Mouse (Mus musculus) hindbrain, embryonic 12.5 days (tissue): Measurements from ENCODE around the gene Cul5. TPM values are rescaled to one million over a fixed set of nuclear protein-coding genes. Genes with fewer than 3 reads are reported as not detected.
A peak's percentile ranks its signal among the peaks of the same experiment; 100 is the strongest.

Experiments used
- ATAC-seq: fragments of 200-750 bp; cut with Nextera tagmentation; 2 replicates; pipeline ENCODE4 v1.8.0; 2017; ENCODE audit warnings: moderate TSS enrichment; ENCODE audit not compliant: low FRiP score
- H3K27ac ChIP-seq: fragments of 300-500 bp; sonication (generic); 2 replicates; pipeline ENCODE4 v1.5.1; 2016; ENCODE audit warnings: mild to moderate bottlenecking
- H3K27me3 ChIP-seq: fragments of 300-500 bp; sonication (generic); 2 replicates; pipeline ENCODE4 v1.6.1; 2016; ENCODE audit warnings: mild to moderate bottlenecking
- H3K36me3 ChIP-seq: fragments of 300-500 bp; sonication (generic); 2 replicates; pipeline ENCODE4 v1.6.1; 2016; ENCODE audit warnings: mild to moderate bottlenecking
- H3K4me1 ChIP-seq: fragments of 300-500 bp; sonication (generic); 2 replicates; pipeline ENCODE4 v1.6.1; 2016
- H3K4me2 ChIP-seq: fragments of 300-500 bp; sonication (generic); replicated peaks from 2 replicates; pipeline ENCODE4 v1.6.1; 2016; ENCODE audit warnings: mild to moderate bottlenecking
- H3K4me3 ChIP-seq: fragments of 300-500 bp; sonication (generic); 2 replicates; pipeline ENCODE4 v1.5.1; 2016; ENCODE audit warnings: mild to moderate bottlenecking
- H3K9ac ChIP-seq: fragments of 300-500 bp; sonication (generic); 2 replicates; pipeline ENCODE4 v1.6.1; 2016; ENCODE audit warnings: mild to moderate bottlenecking, moderate library complexity
- H3K9me3 ChIP-seq: fragments of 300-500 bp; sonication (generic); replicated peaks from 2 replicates; pipeline ENCODE4 v1.6.1; 2016; ENCODE audit warnings: mild to moderate bottlenecking
- WGBS: fragments of 180-500 bp; shearing (Covaris S2); methylation state at CpG from one replicate; pipeline ENCODE4 v1.1.7; 2016; 5-methylcytosine and 5-hydroxymethylcytosine counted together
- polyA plus RNA-seq: library from polyadenylated mRNA; unstranded; fragments of >200 nt; fragmentation: Nextera tagmentation; extraction: Ambion mirVana; gene quantifications from 2 replicates; pipeline ENCODE4 v1.2.1, GENCODE M21; 2016

Cul5 gene
- polyA plus RNA-seq, 1 experiment from 2014 or later: 49.1 TPM

DNA sequence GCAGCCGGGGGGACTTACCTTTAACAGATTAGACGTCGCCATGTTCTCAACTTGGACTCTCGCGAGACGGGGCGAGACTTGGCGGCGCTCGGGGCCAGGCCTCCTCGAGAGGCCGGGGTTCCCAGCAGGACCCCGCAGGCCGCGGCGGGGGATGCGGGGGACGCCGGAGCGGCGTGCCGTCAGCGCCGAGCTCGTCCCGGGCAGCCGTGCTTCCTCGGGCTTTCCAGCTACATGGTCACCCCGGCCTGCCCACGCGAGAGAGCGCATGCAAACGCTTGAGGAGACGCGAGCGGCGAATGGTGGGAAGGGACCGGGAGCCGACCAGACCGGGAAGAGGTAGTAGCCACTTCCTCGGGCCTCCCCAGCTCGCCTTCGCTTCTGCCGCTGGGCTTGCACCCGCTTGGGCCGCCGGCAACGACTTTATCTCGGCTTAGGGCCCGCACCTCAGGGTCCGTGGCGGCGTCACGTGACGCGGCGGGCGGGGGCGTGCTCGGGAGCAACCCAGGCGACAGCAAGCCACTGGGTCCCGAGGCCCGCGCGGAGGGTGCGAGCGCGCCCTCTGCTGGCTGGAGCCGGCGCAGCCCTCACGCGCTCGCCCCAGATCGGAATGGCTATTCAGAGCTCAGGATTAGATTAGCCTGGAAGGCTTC lies 2.7 kb downstream of the Cul5 start:
- H3K4me3 ChIP-seq: peak overlapping the region; percentile 92

GRCm38 (mm10) chr9:53666665-53667019 lies 3.2 kb downstream of the Cul5 start:
- peak overlapping the region; percentile 96 for H3K9ac ChIP-seq
- peak overlapping the region; percentile 98 for H3K27ac ChIP-seq
- peak overlapping the region; percentile 67 for H3K4me2 ChIP-seq
- under 1% methylated on average over 28 of the region's 28 CpGs for WGBS
- peak; percentile 54; the same call in 1 of the 2 replicates for ATAC-seq
- H3K9me3 ChIP-seq: no peaks in the 10 kb centered on the region
- H3K27me3 ChIP-seq: no peaks in the 10 kb centered on the region
- H3K4me3 ChIP-seq: peak overlapping the region; percentile 92
- peaks cover 20% of the 10 kb centered on the region for H3K4me1 ChIP-seq
- peaks cover 3% of the 10 kb centered on the region; the same call in 1 of the 2 replicates for H3K36me3 ChIP-seq

More for the DNA sequence above, 2.7 kb downstream of the Cul5 start:
- Histone ChIP-seq H3K36me3 (peaks cover 3% of the 10 kb centered on the region; the same call in 1 of the 2 replicates), H3K9ac (peak overlapping the region; percentile 96), H3K4me2 (peak overlapping the region; percentile 67), H3K27me3 (no peaks in the 10 kb centered on the region), H3K9me3 (no peaks in the 10 kb centered on the region), H3K4me1 (peaks cover 20% of the 10 kb centered on the region), H3K27ac (peak overlapping the region; percentile 98)
- peak; percentile 97 for ATAC-seq
- under 1% methylated on average over 73 of the region's 74 CpGs for WGBS

- no peak overlapping the region for H3K27ac ChIP-seq
- peaks cover 3% of the 10 kb centered on the region; the same call in 1 of the 2 replicates for H3K36me3 ChIP-seq
- peaks cover 20% of the 10 kb centered on the region for H3K4me1 ChIP-seq
- no peaks in the 10 kb centered on the region for H3K9me3 ChIP-seq
- H3K4me3 ChIP-seq: peak overlapping the region; percentile 8; the same call in 1 of the 2 replicates
- no peak overlapping the region for H3K9ac ChIP-seq
- H3K27me3 ChIP-seq: no peaks in the 10 kb centered on the region
- no peak for ATAC-seq
- peak overlapping the region; percentile 67 for H3K4me2 ChIP-seq
These were observed 4.4 kb downstream of the Cul5 start for GRCm38 (mm10) chr9:53665428-53665827.

DNA sequence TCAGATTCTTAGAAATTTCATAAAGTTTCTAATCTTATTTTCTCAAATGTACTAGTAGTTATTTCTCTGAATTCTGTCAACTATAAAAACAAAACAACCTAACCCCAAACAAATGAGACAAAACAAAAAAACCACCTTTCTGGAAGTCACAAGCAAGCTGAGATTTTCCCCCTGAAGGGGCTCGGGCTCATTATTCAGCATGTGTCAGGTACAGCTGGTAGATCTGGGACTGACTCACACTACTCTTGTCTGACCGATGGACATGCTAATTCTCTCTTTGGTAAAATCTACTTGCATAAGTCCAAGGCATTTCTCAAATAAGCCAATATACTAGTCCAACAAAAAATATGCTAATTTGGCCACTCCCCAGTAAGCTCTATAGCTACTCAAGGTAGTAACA lies 5.0 kb downstream of the Cul5 start:
- no peaks in the 10 kb centered on the region for H3K9me3 ChIP-seq
- H3K4me1 ChIP-seq: peaks cover 20% of the 10 kb centered on the region
- H3K4me3 ChIP-seq: no peak overlapping the region
- H3K36me3 ChIP-seq: peaks cover 3% of the 10 kb centered on the region; the same call in 1 of the 2 replicates
- no peak overlapping the region for H3K27ac ChIP-seq
- no peak overlapping the region for H3K9ac ChIP-seq
- no peak for ATAC-seq
- H3K27me3 ChIP-seq: no peaks in the 10 kb centered on the region
- H3K4me2 ChIP-seq: peak overlapping the region; percentile 67; the same call in 1 of the 2 replicates
- 74% methylated on average over 2 of the region's 2 CpGs for WGBS

DNA sequence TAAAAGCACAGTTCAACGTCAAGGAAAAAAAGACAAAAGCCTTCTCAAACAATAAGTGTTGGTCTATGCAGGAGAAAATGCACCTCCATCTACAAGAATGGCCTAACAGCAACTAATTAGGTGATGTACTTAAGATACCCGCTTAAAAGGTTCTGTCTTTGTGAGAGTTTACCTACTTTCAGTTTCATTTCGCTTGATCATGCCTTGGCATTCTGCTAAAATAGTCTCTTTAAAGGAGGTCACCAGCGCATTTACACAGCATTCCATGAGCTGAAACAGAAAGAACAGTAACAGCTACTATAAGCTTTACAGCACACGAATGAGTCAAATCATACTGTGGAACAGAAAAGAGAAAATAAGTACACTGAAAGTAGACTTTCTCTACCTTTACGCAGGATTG lies 35.0 kb downstream of the Cul5 start:
- Histone ChIP-seq H3K9me3 (no peaks in the 10 kb centered on the region), H3K4me1 (no peaks in the 10 kb centered on the region), H3K4me3 (no peak overlapping the region), H3K4me2 (no peak overlapping the region), H3K27me3 (no peaks in the 10 kb centered on the region), H3K36me3 (peaks cover 72% of the 10 kb centered on the region), H3K27ac (no peak overlapping the region), H3K9ac (no peak overlapping the region)
- ATAC-seq: no peak
- WGBS: 96% methylated on average over 6 of the region's 6 CpGs

- no peaks in the 10 kb centered on the region for H3K9me3 ChIP-seq
- no peak overlapping the region for H3K4me3 ChIP-seq
- no peak overlapping the region for H3K4me2 ChIP-seq
- no peaks in the 10 kb centered on the region for H3K4me1 ChIP-seq
- H3K36me3 ChIP-seq: peaks cover 31% of the 10 kb centered on the region
- ATAC-seq: no peak
- no peaks in the 10 kb centered on the region for H3K27me3 ChIP-seq
- WGBS: 89% methylated on average over 8 of the region's 8 CpGs
- H3K9ac ChIP-seq: no peak overlapping the region
- no peak overlapping the region for H3K27ac ChIP-seq
These were observed 54.6 kb downstream of the Cul5 start for GRCm38 (mm10) chr9:53615246-53615645.

- 81% methylated on average over 4 of the region's 4 CpGs for WGBS
- ATAC-seq: no peak
- no peaks in the 10 kb centered on the region for H3K9me3 ChIP-seq
- H3K4me2 ChIP-seq: no peak overlapping the region
- H3K9ac ChIP-seq: no peak overlapping the region
- no peaks in the 10 kb centered on the region for H3K27me3 ChIP-seq
- H3K4me3 ChIP-seq: no peak overlapping the region
- peaks cover 23% of the 10 kb centered on the region for H3K36me3 ChIP-seq
- H3K4me1 ChIP-seq: 0 out of 2 replicates have a peak, but pooled peaks cover 3% of the 10 kb centered on the region
- H3K27ac ChIP-seq: no peak overlapping the region
These were observed 55.5 kb downstream of the Cul5 start for GRCm38 (mm10) chr9:53614286-53614685.

DNA sequence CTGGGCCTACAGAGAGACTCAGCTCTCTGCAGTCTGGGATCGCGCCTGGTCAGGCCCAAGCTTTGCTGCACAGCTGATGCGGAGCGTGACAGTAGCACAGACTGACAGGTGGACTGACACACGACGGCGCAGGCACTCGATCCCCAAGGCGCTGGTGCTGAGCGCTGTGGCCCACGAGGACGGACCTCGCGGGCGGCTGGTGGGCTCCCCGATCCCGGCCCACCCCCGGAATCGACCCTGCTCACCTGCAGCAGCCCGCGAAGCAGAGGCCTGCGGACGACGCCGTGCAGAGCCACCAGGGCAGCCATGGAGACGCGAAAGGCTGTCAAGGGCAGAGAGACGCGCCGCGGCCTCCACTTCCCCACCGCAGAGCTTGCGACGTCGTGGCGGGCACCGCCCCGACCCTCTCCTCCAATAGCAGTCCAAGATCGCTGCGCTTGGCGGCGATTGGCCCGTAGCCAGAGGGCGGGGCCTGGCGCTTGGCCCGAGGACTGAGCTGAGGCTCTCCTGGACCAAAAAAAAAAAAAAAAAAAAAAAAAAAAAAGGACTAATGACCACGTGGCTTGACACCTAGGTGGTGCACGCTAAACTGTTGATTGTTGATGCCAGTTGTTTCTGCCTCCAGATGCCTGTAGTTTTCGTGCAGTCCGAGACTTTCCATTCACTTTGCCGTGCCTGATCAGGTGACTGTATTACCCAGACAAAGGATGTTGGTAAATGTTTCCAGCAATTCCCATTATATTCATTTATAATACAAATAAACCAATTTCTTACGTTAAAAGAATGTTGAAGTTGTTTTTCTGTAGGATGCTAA lies 59.6 kb downstream of the Cul5 start, which contains the start of gene Acat1:
TSS of gene Acat1 (minus strand) at position 415 of the 814 bp plus-strand sequence.
- peak; percentile 98 for ATAC-seq
- Histone ChIP-seq H3K9me3 (no peaks in the 10 kb centered on the region), H3K4me1 (0 out of 2 replicates have a peak, but pooled peaks cover 6% of the 10 kb centered on the region), H3K9ac (peak within 1 kb of the TSS; percentile 80), H3K27me3 (no peaks in the 10 kb centered on the region), H3K4me2 (peak within 1 kb of the TSS; percentile 85), H3K4me3 (peak within 1 kb of the TSS; percentile 68), H3K36me3 (0 out of 2 replicates have a peak, but pooled peaks cover under 1% of the 10 kb centered on the region), H3K27ac (peak within 1 kb of the TSS; percentile 66)
- WGBS: 6% methylated on average over 49 of the region's 52 CpGs

- Histone ChIP-seq H3K27ac (peak overlapping the region; percentile 66), H3K4me2 (peak overlapping the region; percentile 85), H3K27me3 (no peaks in the 10 kb centered on the region), H3K4me1 (0 out of 2 replicates have a peak, but pooled peaks cover 6% of the 10 kb centered on the region), H3K9ac (peak overlapping the region; percentile 80), H3K36me3 (no peaks in the 10 kb centered on the region), H3K9me3 (no peaks in the 10 kb centered on the region), H3K4me3 (peak overlapping the region; percentile 68)
- 84% methylated on average over 12 of the region's 12 CpGs for WGBS
- peak; percentile 20; the same call in 1 of the 2 replicates for ATAC-seq
These were observed 60.4 kb downstream of the Cul5 start for GRCm38 (mm10) chr9:53609306-53609967.

- Histone ChIP-seq H3K9ac (no peak overlapping the region), H3K4me2 (no peak overlapping the region), H3K27me3 (no peaks in the 10 kb centered on the region), H3K9me3 (no peaks in the 10 kb centered on the region), H3K4me1 (0 out of 2 replicates have a peak, but pooled peaks cover 6% of the 10 kb centered on the region), H3K27ac (no peak overlapping the region), H3K4me3 (no peak overlapping the region), H3K36me3 (no peaks in the 10 kb centered on the region)
- no peak for ATAC-seq
- 97% methylated on average over 4 of the region's 4 CpGs for WGBS
These were observed 62.0 kb downstream of the Cul5 start for GRCm38 (mm10) chr9:53607816-53608215.

- WGBS: 87% methylated on average over 3 of the region's 3 CpGs
- Histone ChIP-seq H3K4me1 (0 out of 2 replicates have a peak, but pooled peaks cover 6% of the 10 kb centered on the region), H3K9me3 (no peaks in the 10 kb centered on the region), H3K27me3 (no peaks in the 10 kb centered on the region), H3K4me2 (no peak overlapping the region), H3K9ac (no peak overlapping the region), H3K36me3 (no peaks in the 10 kb centered on the region), H3K4me3 (no peak overlapping the region), H3K27ac (no peak overlapping the region)
- no peak for ATAC-seq
These were observed 62.6 kb downstream of the Cul5 start for GRCm38 (mm10) chr9:53607192-53607591.

DNA sequence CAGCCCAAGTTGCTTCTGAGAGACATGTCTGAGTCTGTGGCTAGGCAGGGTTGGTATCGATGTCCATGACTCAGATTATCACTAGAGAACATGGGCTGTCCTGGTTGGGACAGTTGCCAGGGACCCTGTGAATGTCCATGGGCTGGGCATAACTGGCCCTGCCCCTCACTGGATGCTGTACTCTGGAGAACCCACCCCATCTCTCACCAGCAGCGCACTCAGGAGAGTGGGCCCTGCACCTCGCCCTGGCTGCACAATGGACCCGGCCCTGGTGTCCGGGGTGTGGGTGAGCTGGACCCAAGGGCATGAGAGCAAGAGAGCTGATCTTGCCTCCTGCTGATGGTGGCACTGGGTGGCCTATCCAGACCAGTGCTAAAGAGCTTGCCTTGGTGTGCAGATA lies 64.9 kb downstream of the Cul5 start:
- Histone ChIP-seq H3K27me3 (no peaks in the 10 kb centered on the region), H3K9me3 (no peaks in the 10 kb centered on the region), H3K27ac (no peak overlapping the region), H3K9ac (no peak overlapping the region), H3K4me3 (no peak overlapping the region), H3K4me2 (no peak overlapping the region), H3K36me3 (no peaks in the 10 kb centered on the region), H3K4me1 (0 out of 2 replicates have a peak, but pooled peaks cover 6% of the 10 kb centered on the region)
- no peak for ATAC-seq
- WGBS: 94% methylated on average over 5 of the region's 5 CpGs
